Mouse (Mus musculus) intestine, embryonic 14.5 days (tissue): ENCODE measurements around the gene Pdpn. TPM values are rescaled to one million over a fixed set of nuclear protein-coding genes. Genes with fewer than 3 reads are reported as not detected.
"Not testable (repeated sequence)": the region's sequence is repeated elsewhere in the genome, so short reads cannot be mapped to it uniquely, and the experiment has no call there.

ENCODE experiments used
- ATAC-seq: fragments of 200-750 bp; cut with Nextera tagmentation; replicated peaks from 2 replicates; pipeline ENCODE4 v1.8.0; 2017; ENCODE audit warnings: low read depth, moderate number of reproducible peaks, moderate TSS enrichment, moderate library complexity; ENCODE audit not compliant: low FRiP score, low TSS enrichment
- DNase-seq: peaks from one replicate; pipeline ENCODE4 v3.0.0-alpha.2; 2018; ENCODE audit warnings: low spot score
- H3K27ac ChIP-seq: fragments of 300-500 bp; sonication (generic); 2 replicates; pipeline ENCODE4 v1.5.1; 2014; ENCODE audit warnings: low read depth, mild to moderate bottlenecking, control low read depth
- H3K27me3 ChIP-seq: fragments of 300-500 bp; sonication (generic); replicated peaks from 2 replicates; pipeline ENCODE4 v1.6.1; 2014; ENCODE audit warnings: low read length, control low read depth; ENCODE audit not compliant: control insufficient read depth, insufficient read depth
- H3K36me3 ChIP-seq: fragments of 300-500 bp; sonication (generic); 2 replicates; pipeline ENCODE4 v1.6.1; 2014; ENCODE audit warnings: low read length, control low read depth; ENCODE audit not compliant: control insufficient read depth, insufficient read depth
- H3K4me1 ChIP-seq: fragments of 300-500 bp; sonication (generic); replicated peaks from 2 replicates; pipeline ENCODE4 v1.6.1; 2014; ENCODE audit warnings: low read length, control low read depth, mixed read lengths; ENCODE audit not compliant: control insufficient read depth, insufficient read depth
- H3K4me2 ChIP-seq: fragments of 300-500 bp; sonication (generic); 2 replicates; pipeline ENCODE4 v1.6.1; 2014; ENCODE audit warnings: low read length
- H3K4me3 ChIP-seq: fragments of 300-500 bp; sonication (generic); 2 replicates; pipeline ENCODE4 v1.5.1; 2014; ENCODE audit warnings: low read depth, low read length, control low read depth, mixed read lengths
- H3K9ac ChIP-seq: fragments of 300-500 bp; sonication (generic); 2 replicates; pipeline ENCODE4 v1.6.1; 2014; ENCODE audit warnings: mild to moderate bottlenecking, low read length
- H3K9me3 ChIP-seq: fragments of 300-500 bp; sonication (generic); 2 replicates; pipeline ENCODE4 v1.6.1; 2016; ENCODE audit warnings: low read length, control low read depth; ENCODE audit not compliant: control insufficient read depth
- WGBS: fragments of 180-500 bp; shearing (Covaris S2); extraction: QIAGEN DNeasy Blood & Tissue Kit; methylation state at CpG from one replicate; pipeline ENCODE4 v1.1.7; 2014; 5-methylcytosine and 5-hydroxymethylcytosine counted together
- polyA plus RNA-seq: library from polyadenylated mRNA; unstranded; fragments of >200 nt; fragmentation: Nextera tagmentation; extraction: Ambion mirVana; gene quantifications from 2 replicates; pipeline ENCODE4 v1.2.1, GENCODE M21; 2014

Gene Pdpn
- polyA plus RNA-seq: 36.3 and 37.6 TPM in 2 replicates

GRCm38 (mm10) chr4:143299325-143300070 is at the start of gene Pdpn:
Gene Pdpn, minus strand, starts transcription at chr4:143299564.
- Histone ChIP-seq H3K4me1 (peaks cover 10% of the 10 kb centered on the region), H3K4me3 (peak within 1 kb of the TSS; percentile 50), H3K36me3 (no peaks in the 10 kb centered on the region), H3K27ac (no peak within 1 kb of the TSS), H3K27me3 (no peaks in the 10 kb centered on the region), H3K9ac (peak within 1 kb of the TSS; percentile 37), H3K9me3 (no peaks in the 10 kb centered on the region), H3K4me2 (peak within 1 kb of the TSS; percentile 72)
- WGBS: 4% methylated on average over 31 of the region's 31 CpGs
- peak; percentile 75 for DNase-seq
- ATAC-seq: 0 out of 2 replicates have a peak, but pooled peaks have one; percentile 59

GRCm38 (mm10) chr4:143348678-143349077 is 49.3 kb upstream of the Pdpn start:
- no peak overlapping the region for H3K4me3 ChIP-seq
- no peak overlapping the region for H3K4me2 ChIP-seq
- H3K9ac ChIP-seq: no peak overlapping the region
- no peak for DNase-seq
- WGBS: 31% methylated on average over 5 of the region's 5 CpGs
- no peaks in the 10 kb centered on the region for H3K9me3 ChIP-seq
- no peaks in the 10 kb centered on the region for H3K36me3 ChIP-seq
- no peak for ATAC-seq
- H3K27ac ChIP-seq: no peak overlapping the region
- H3K4me1 ChIP-seq: peaks cover 9% of the 10 kb centered on the region; the same call in 1 of the 2 replicates
- peaks cover 54% of the 10 kb centered on the region for H3K27me3 ChIP-seq

GRCm38 (mm10) chr4:143345491-143345890 is 46.1 kb upstream of the Pdpn start:
- WGBS: 83% methylated on average over 5 of the region's 5 CpGs

GRCm38 (mm10) chr4:143341470-143341869 is 42.1 kb upstream of the Pdpn start:
- H3K27ac ChIP-seq: no peak overlapping the region
- H3K4me3 ChIP-seq: no peak overlapping the region
- DNase-seq (no peak), ATAC-seq (no peak)
- no peaks in the 10 kb centered on the region for H3K4me1 ChIP-seq
- no peak overlapping the region for H3K4me2 ChIP-seq
- no peaks in the 10 kb centered on the region for H3K36me3 ChIP-seq
- H3K9ac ChIP-seq: no peak overlapping the region
- no peaks in the 10 kb centered on the region for H3K27me3 ChIP-seq
- H3K9me3 ChIP-seq: no peaks in the 10 kb centered on the region
- WGBS: 86% methylated on average over 7 of the region's 7 CpGs

More at GRCm38 (mm10) chr4:143345491-143345890, 46.1 kb upstream of the Pdpn start:
- H3K9ac ChIP-seq, H3K9me3 ChIP-seq, H3K36me3 ChIP-seq, H3K4me1 ChIP-seq, H3K27ac ChIP-seq, ATAC-seq, H3K4me2 ChIP-seq, DNase-seq, H3K4me3 ChIP-seq: not testable (repeated sequence)
- H3K27me3 ChIP-seq: peaks cover 32% of the 10 kb centered on the region

- WGBS: 85% methylated on average over 13 of the region's 13 CpGs
- no peaks in the 10 kb centered on the region for H3K27me3 ChIP-seq
- no peak overlapping the region for H3K9ac ChIP-seq
These were observed 40.4 kb upstream of the Pdpn start for GRCm38 (mm10) chr4:143339808-143340207.

GRCm38 (mm10) chr4:143336096-143336495 is 36.7 kb upstream of the Pdpn start:
- H3K4me1 ChIP-seq: no peaks in the 10 kb centered on the region
- no peaks in the 10 kb centered on the region for H3K27me3 ChIP-seq

More at GRCm38 (mm10) chr4:143339808-143340207, 40.4 kb upstream of the Pdpn start:
- no peak for ATAC-seq
- DNase-seq: no peak
- H3K9me3 ChIP-seq: no peaks in the 10 kb centered on the region
- H3K27ac ChIP-seq: no peak overlapping the region
- no peak overlapping the region for H3K4me3 ChIP-seq
- no peaks in the 10 kb centered on the region for H3K36me3 ChIP-seq
- no peaks in the 10 kb centered on the region for H3K4me1 ChIP-seq
- no peak overlapping the region for H3K4me2 ChIP-seq

GRCm38 (mm10) chr4:143334995-143335394 is 35.6 kb upstream of the Pdpn start:
- 88% methylated on average over 17 of the region's 17 CpGs for WGBS
- Histone ChIP-seq H3K9ac (no peak overlapping the region), H3K4me1 (no peaks in the 10 kb centered on the region)

More at GRCm38 (mm10) chr4:143336096-143336495, 36.7 kb upstream of the Pdpn start:
- WGBS: 56% methylated on average over 2 of the region's 2 CpGs
- H3K36me3 ChIP-seq: no peaks in the 10 kb centered on the region
- H3K4me3 ChIP-seq: no peak overlapping the region
- H3K4me2 ChIP-seq: no peak overlapping the region
- DNase-seq (no peak), ATAC-seq (no peak)
- H3K27ac ChIP-seq: no peak overlapping the region
- no peaks in the 10 kb centered on the region for H3K9me3 ChIP-seq
- no peak overlapping the region for H3K9ac ChIP-seq

GRCm38 (mm10) chr4:143334145-143334544 is 34.8 kb upstream of the Pdpn start:
- Histone ChIP-seq H3K27ac (no peak overlapping the region), H3K4me1 (no peaks in the 10 kb centered on the region), H3K9me3 (no peaks in the 10 kb centered on the region), H3K4me2 (no peak overlapping the region), H3K9ac (no peak overlapping the region), H3K36me3 (no peaks in the 10 kb centered on the region), H3K4me3 (no peak overlapping the region), H3K27me3 (no peaks in the 10 kb centered on the region)
- no peak for ATAC-seq
- 45% methylated on average over 5 of the region's 5 CpGs for WGBS
- no peak for DNase-seq

More at GRCm38 (mm10) chr4:143334995-143335394, 35.6 kb upstream of the Pdpn start:
- Histone ChIP-seq H3K4me3 (no peak overlapping the region), H3K27ac (no peak overlapping the region), H3K36me3 (no peaks in the 10 kb centered on the region), H3K4me2 (no peak overlapping the region), H3K27me3 (no peaks in the 10 kb centered on the region), H3K9me3 (no peaks in the 10 kb centered on the region)
- ATAC-seq (no peak), DNase-seq (no peak)

GRCm38 (mm10) chr4:143331787-143332186 is 32.4 kb upstream of the Pdpn start:
- Histone ChIP-seq H3K36me3 (no peaks in the 10 kb centered on the region), H3K4me3 (no peak overlapping the region), H3K4me2 (no peak overlapping the region), H3K27me3 (no peaks in the 10 kb centered on the region), H3K9ac (no peak overlapping the region), H3K9me3 (no peaks in the 10 kb centered on the region), H3K4me1 (no peaks in the 10 kb centered on the region), H3K27ac (no peak overlapping the region)
- ATAC-seq (peak; percentile 73; the same call in 1 of the 2 replicates), DNase-seq (no peak)
- WGBS: 74% methylated on average over 1 of the region's 1 CpGs
